Mouse (Mus musculus) limb, embryonic 15.5 days (tissue): ENCODE results near the gene Rassf4. TPM values are rescaled to one million over a fixed set of nuclear protein-coding genes. Genes with fewer than 3 reads are reported as not detected.

Experiments
- ATAC-seq: fragments of 200-750 bp; cut with Nextera tagmentation; 2 replicates; pipeline ENCODE4 v1.8.0; 2017; ENCODE audit warnings: low read depth, moderate TSS enrichment; ENCODE audit not compliant: insufficient number of reproducible peaks, low FRiP score, low TSS enrichment
- H3K27ac ChIP-seq: fragments of 300-500 bp; sonication (generic); 2 replicates; pipeline ENCODE4 v1.5.1; 2015; ENCODE audit warnings: moderate library complexity, mild to moderate bottlenecking, inconsistent platforms
- H3K27me3 ChIP-seq: fragments of 300-500 bp; sonication (generic); 2 replicates; pipeline ENCODE4 v1.6.1; 2015; ENCODE audit warnings: inconsistent platforms
- H3K36me3 ChIP-seq: fragments of 300-500 bp; sonication (generic); 2 replicates; pipeline ENCODE4 v1.6.1; 2015; ENCODE audit warnings: inconsistent platforms
- H3K4me1 ChIP-seq: fragments of 300-500 bp; sonication (generic); 2 replicates; pipeline ENCODE4 v1.6.1; 2015; ENCODE audit warnings: inconsistent platforms
- H3K4me2 ChIP-seq: fragments of 300-500 bp; sonication (generic); 2 replicates; pipeline ENCODE4 v1.6.1; 2015; ENCODE audit warnings: mild to moderate bottlenecking, inconsistent platforms
- H3K4me3 ChIP-seq: fragments of 300-500 bp; sonication (generic); 2 replicates; pipeline ENCODE4 v1.5.1; 2015; ENCODE audit warnings: mild to moderate bottlenecking, inconsistent platforms
- H3K9ac ChIP-seq: fragments of 300-500 bp; sonication (generic); 2 replicates; pipeline ENCODE4 v1.6.1; 2015; ENCODE audit warnings: inconsistent platforms
- H3K9me3 ChIP-seq: fragments of 300-500 bp; sonication (generic); 2 replicates; pipeline ENCODE4 v1.6.1; 2016; ENCODE audit warnings: inconsistent platforms
- WGBS: fragments of 180-500 bp; shearing (Covaris S2); methylation state at CpG from one replicate; pipeline ENCODE4 v1.1.7; 2015; 5-methylcytosine and 5-hydroxymethylcytosine counted together
- polyA plus RNA-seq: library from polyadenylated mRNA; unstranded; fragments of >200 nt; fragmentation: Nextera tagmentation; extraction: Ambion mirVana; gene quantifications from 2 replicates; pipeline ENCODE4 v1.2.1, GENCODE M21; 2015

Rassf4 gene
- polyA plus RNA-seq, 1 experiment from 2014 or later = 11.2 TPM

- Histone ChIP-seq H3K9me3 (no peaks in the 10 kb centered on the region), H3K4me1 (peaks cover 7% of the 10 kb centered on the region; the same call in 1 of the 2 replicates), H3K9ac (no peak within 1 kb of the TSS), H3K4me3 (peak within 1 kb of the TSS; percentile 12), H3K36me3 (no peaks in the 10 kb centered on the region), H3K4me2 (no peak within 1 kb of the TSS), H3K27ac (no peak within 1 kb of the TSS), H3K27me3 (peaks cover 10% of the 10 kb centered on the region; the same call in 1 of the 2 replicates)
- no peak for ATAC-seq
- 14% methylated on average over 6 of the region's 6 CpGs for WGBS
Measured at GRCm38 (mm10) chr6:116650406-116650805, 23.3 kb downstream of the Rassf4 start, which contains the start of gene Depp1. Gene Depp1 (plus strand): TSS chr6:116650609.

- Histone ChIP-seq H3K36me3 (no peaks in the 10 kb centered on the region), H3K4me1 (peaks cover 7% of the 10 kb centered on the region; the same call in 1 of the 2 replicates), H3K27ac (no peak overlapping the region), H3K9me3 (no peaks in the 10 kb centered on the region), H3K4me3 (no peak overlapping the region), H3K27me3 (peaks cover 10% of the 10 kb centered on the region; the same call in 1 of the 2 replicates), H3K9ac (no peak overlapping the region), H3K4me2 (no peak overlapping the region)
- ATAC-seq = no peak
- 90% methylated on average over 7 of the region's 7 CpGs for WGBS
Measured at GRCm38 (mm10) chr6:116649811-116650210, 23.9 kb downstream of the Rassf4 start.

GRCm38 (mm10) chr6:116647763-116648162 lies 26.0 kb downstream of the Rassf4 start:
- peak; percentile 41; the same call in 1 of the 2 replicates for ATAC-seq

GRCm38 (mm10) chr6:116644335-116644734 lies 29.4 kb downstream of the Rassf4 start:
- Histone ChIP-seq H3K36me3 (no peaks in the 10 kb centered on the region), H3K4me1 (0 out of 2 replicates have a peak, but pooled peaks cover 3% of the 10 kb centered on the region), H3K9me3 (no peaks in the 10 kb centered on the region), H3K27ac (no peak overlapping the region), H3K27me3 (no peaks in the 10 kb centered on the region), H3K4me3 (no peak overlapping the region), H3K4me2 (no peak overlapping the region), H3K9ac (no peak overlapping the region)
- WGBS = 44% methylated on average over 3 of the region's 3 CpGs
- ATAC-seq = 0 out of 2 replicates have a peak, but pooled peaks have one; percentile 54

More at GRCm38 (mm10) chr6:116647763-116648162, 26.0 kb downstream of the Rassf4 start:
- Histone ChIP-seq H3K27ac (no peak overlapping the region), H3K4me1 (peaks cover 10% of the 10 kb centered on the region; the same call in 1 of the 2 replicates), H3K4me3 (no peak overlapping the region), H3K27me3 (0 out of 2 replicates have a peak, but pooled peaks cover 6% of the 10 kb centered on the region), H3K4me2 (no peak overlapping the region), H3K9me3 (no peaks in the 10 kb centered on the region), H3K36me3 (no peaks in the 10 kb centered on the region), H3K9ac (no peak overlapping the region)
- WGBS = 75% methylated on average over 12 of the region's 12 CpGs

- no peak overlapping the region for H3K27ac ChIP-seq
Measured at GRCm38 (mm10) chr6:116643881-116644280, 29.9 kb downstream of the Rassf4 start.

GRCm38 (mm10) chr6:116642942-116643341 lies 30.8 kb downstream of the Rassf4 start:
- H3K9me3 ChIP-seq = no peaks in the 10 kb centered on the region
- 58% methylated on average over 11 of the region's 11 CpGs for WGBS
- no peak for ATAC-seq
- 0 out of 2 replicates have a peak, but pooled peaks cover 3% of the 10 kb centered on the region for H3K4me1 ChIP-seq
- H3K27ac ChIP-seq = no peak overlapping the region
- no peaks in the 10 kb centered on the region for H3K36me3 ChIP-seq
- no peak overlapping the region for H3K4me2 ChIP-seq
- no peak overlapping the region for H3K4me3 ChIP-seq
- H3K27me3 ChIP-seq = no peaks in the 10 kb centered on the region
- no peak overlapping the region for H3K9ac ChIP-seq

More at GRCm38 (mm10) chr6:116643881-116644280, 29.9 kb downstream of the Rassf4 start:
- H3K9me3 ChIP-seq = no peaks in the 10 kb centered on the region
- no peak overlapping the region for H3K9ac ChIP-seq
- no peaks in the 10 kb centered on the region for H3K27me3 ChIP-seq
- no peak overlapping the region for H3K4me2 ChIP-seq
- no peaks in the 10 kb centered on the region for H3K36me3 ChIP-seq
- H3K4me1 ChIP-seq = 0 out of 2 replicates have a peak, but pooled peaks cover 3% of the 10 kb centered on the region
- WGBS = 62% methylated on average over 4 of the region's 4 CpGs
- H3K4me3 ChIP-seq = no peak overlapping the region
- ATAC-seq = no peak

GRCm38 (mm10) chr6:116639663-116640062 lies 34.1 kb downstream of the Rassf4 start:
- Histone ChIP-seq H3K9ac (no peak overlapping the region), H3K4me3 (no peak overlapping the region), H3K4me2 (no peak overlapping the region), H3K27me3 (no peaks in the 10 kb centered on the region), H3K27ac (no peak overlapping the region), H3K36me3 (no peaks in the 10 kb centered on the region), H3K9me3 (no peaks in the 10 kb centered on the region), H3K4me1 (peaks cover 11% of the 10 kb centered on the region; the same call in 1 of the 2 replicates)
- 61% methylated on average over 2 of the region's 2 CpGs for WGBS
- ATAC-seq = no peak

GRCm38 (mm10) chr6:116638871-116639270 lies 34.9 kb downstream of the Rassf4 start:
- no peak overlapping the region for H3K9ac ChIP-seq
- H3K9me3 ChIP-seq = no peaks in the 10 kb centered on the region
- H3K4me3 ChIP-seq = no peak overlapping the region
- H3K36me3 ChIP-seq = no peaks in the 10 kb centered on the region
- H3K4me1 ChIP-seq = peaks cover 11% of the 10 kb centered on the region; the same call in 1 of the 2 replicates
- no peaks in the 10 kb centered on the region for H3K27me3 ChIP-seq
- 73% methylated on average over 2 of the region's 2 CpGs for WGBS
- no peak overlapping the region for H3K27ac ChIP-seq
- ATAC-seq = no peak
- H3K4me2 ChIP-seq = no peak overlapping the region

- Histone ChIP-seq H3K4me1 (peaks cover 8% of the 10 kb centered on the region; the same call in 1 of the 2 replicates), H3K4me2 (no peak overlapping the region), H3K27me3 (no peaks in the 10 kb centered on the region), H3K9me3 (no peaks in the 10 kb centered on the region), H3K36me3 (no peaks in the 10 kb centered on the region), H3K9ac (no peak overlapping the region), H3K27ac (no peak overlapping the region), H3K4me3 (no peak overlapping the region)
- WGBS = 78% methylated on average over 5 of the region's 5 CpGs
- no peak for ATAC-seq
Measured at GRCm38 (mm10) chr6:116637496-116637895, 36.3 kb downstream of the Rassf4 start.

GRCm38 (mm10) chr6:116636581-116637235 lies 37.0 kb downstream of the Rassf4 start:
- WGBS = 58% methylated on average over 9 of the region's 9 CpGs
- H3K4me1 ChIP-seq = peaks cover 8% of the 10 kb centered on the region; the same call in 1 of the 2 replicates

GRCm38 (mm10) chr6:116635251-116636180 lies 38.2 kb downstream of the Rassf4 start:
- H3K4me3 ChIP-seq = no peak overlapping the region
- H3K4me2 ChIP-seq = no peak overlapping the region
- no peak overlapping the region for H3K9ac ChIP-seq
- peaks cover 8% of the 10 kb centered on the region; the same call in 1 of the 2 replicates for H3K4me1 ChIP-seq
- H3K9me3 ChIP-seq = no peaks in the 10 kb centered on the region
- H3K27me3 ChIP-seq = no peaks in the 10 kb centered on the region
- WGBS = 58% methylated on average over 10 of the region's 10 CpGs
- peak; percentile 73 for ATAC-seq
- H3K36me3 ChIP-seq = no peaks in the 10 kb centered on the region
- H3K27ac ChIP-seq = peak overlapping the region; percentile 60; the same call in 1 of the 2 replicates

More at GRCm38 (mm10) chr6:116636581-116637235, 37.0 kb downstream of the Rassf4 start:
- Histone ChIP-seq H3K9me3 (no peaks in the 10 kb centered on the region), H3K27me3 (no peaks in the 10 kb centered on the region), H3K4me3 (no peak overlapping the region), H3K9ac (0 out of 2 replicates have a peak overlapping the region, but pooled peaks have one; percentile 10), H3K36me3 (no peaks in the 10 kb centered on the region), H3K4me2 (no peak overlapping the region), H3K27ac (no peak overlapping the region; the same call in 1 of the 2 replicates)
- no peak for ATAC-seq
